Mouse (Mus musculus): ENCODE measurements around the gene Cldn3.

Gene Cldn3

DNA sequence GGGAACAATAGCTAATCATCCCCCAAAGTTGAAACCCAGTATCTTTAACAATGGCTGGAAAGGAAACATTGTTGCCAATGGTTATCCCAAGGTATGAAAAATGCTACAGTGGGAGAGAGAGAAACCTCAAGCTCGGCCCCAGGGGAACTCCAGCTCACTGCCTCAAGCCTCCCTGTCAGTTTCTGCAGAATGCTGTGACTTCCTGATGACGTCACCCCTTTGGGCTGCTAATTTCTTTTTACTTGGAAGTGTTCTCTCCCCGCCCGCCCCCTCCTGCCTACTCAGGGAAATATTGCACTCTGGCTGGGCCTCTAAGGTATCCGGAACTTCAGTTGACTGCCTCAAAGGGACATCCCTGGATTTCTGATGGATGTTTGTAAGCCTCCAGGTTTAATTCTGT lies 22.5 kb upstream of the Cldn3 start:
- in situ Hi-C loops (cut with MboI; ENCODE audit: low pct_unique_long_range_greater_than_20kb in 1 of 2, low sequenced_read_pairs in 2 of 2, unreplicated experiment in 1 of 2) = loop anchor here in 1 of 2 experiments (10.0 kb wide), 1 partner anchor 49 kb away; the partner anchor contains the start of gene Cldn13

DNA sequence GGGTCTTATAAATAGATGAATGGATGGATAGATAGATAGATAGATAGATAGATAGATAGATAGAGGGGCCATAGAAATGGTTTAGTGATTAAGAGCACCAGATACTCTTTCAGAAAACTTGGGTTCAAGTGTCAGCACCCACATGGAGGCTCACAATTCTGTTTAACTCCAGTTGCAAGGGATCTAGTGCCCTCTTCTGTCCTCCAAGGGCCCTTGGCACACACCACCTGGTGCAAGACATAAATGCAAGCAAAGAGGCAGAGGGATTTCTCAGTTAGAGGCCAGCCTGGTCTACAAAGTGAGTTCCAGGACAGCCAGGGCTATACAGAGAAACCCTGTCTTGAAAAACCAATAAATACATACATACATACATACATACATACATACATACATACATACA lies 21.4 kb upstream of the Cldn3 start:
- in situ Hi-C loops (cut with MboI; ENCODE audit: low pct_unique_long_range_greater_than_20kb in 1 of 2, low sequenced_read_pairs in 2 of 2, unreplicated experiment in 1 of 2) = loop anchor here (5.0 to 10.0 kb wide), 3 partner anchors 32 to 50 kb away; partner anchors contain the start of genes Cldn13 (in 2 of the 2) and Mettl27 (in 1 of the 2)

DNA sequence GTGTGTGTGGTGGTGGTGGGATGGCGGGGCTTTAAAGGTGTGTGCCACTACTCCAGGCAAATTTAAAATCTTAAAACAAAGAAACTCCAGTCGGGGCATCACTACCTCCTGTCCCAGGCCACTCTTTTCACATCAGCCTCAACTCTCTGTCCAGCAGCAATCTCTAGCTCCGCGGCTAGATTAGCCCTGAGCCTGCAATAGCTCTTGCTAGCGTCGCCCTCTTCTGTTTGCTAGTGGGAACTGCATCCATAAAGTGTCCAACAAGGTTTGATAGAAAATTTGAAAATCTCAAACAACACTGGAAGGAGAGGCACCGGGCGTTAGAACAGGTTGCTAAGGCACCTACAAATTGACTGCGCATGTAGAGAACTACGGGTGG lies 20.6 kb upstream of the Cldn3 start:
- in situ Hi-C loops (cut with MboI; ENCODE audit: low pct_unique_long_range_greater_than_20kb in 1 of 2, low sequenced_read_pairs in 2 of 2, unreplicated experiment in 1 of 2) = loop anchor here (5.0 to 10.0 kb wide), 3 partner anchors 33 to 51 kb away; partner anchors contain the start of genes Cldn13 (in 2 of the 2) and Mettl27 (in 1 of the 2)

GRCm38 (mm10) chr5:134965852-134966821 lies 19.9 kb upstream of the Cldn3 start:
- in situ Hi-C loops (cut with MboI; ENCODE audit: low pct_unique_long_range_greater_than_20kb in 1 of 2, low sequenced_read_pairs in 2 of 2, unreplicated experiment in 1 of 2) = loop anchor here (5.0 to 10.0 kb wide), 3 partner anchors 34 to 51 kb away; partner anchors contain the start of genes Cldn13 (in 2 of the 2) and Mettl27 (in 1 of the 2)

DNA sequence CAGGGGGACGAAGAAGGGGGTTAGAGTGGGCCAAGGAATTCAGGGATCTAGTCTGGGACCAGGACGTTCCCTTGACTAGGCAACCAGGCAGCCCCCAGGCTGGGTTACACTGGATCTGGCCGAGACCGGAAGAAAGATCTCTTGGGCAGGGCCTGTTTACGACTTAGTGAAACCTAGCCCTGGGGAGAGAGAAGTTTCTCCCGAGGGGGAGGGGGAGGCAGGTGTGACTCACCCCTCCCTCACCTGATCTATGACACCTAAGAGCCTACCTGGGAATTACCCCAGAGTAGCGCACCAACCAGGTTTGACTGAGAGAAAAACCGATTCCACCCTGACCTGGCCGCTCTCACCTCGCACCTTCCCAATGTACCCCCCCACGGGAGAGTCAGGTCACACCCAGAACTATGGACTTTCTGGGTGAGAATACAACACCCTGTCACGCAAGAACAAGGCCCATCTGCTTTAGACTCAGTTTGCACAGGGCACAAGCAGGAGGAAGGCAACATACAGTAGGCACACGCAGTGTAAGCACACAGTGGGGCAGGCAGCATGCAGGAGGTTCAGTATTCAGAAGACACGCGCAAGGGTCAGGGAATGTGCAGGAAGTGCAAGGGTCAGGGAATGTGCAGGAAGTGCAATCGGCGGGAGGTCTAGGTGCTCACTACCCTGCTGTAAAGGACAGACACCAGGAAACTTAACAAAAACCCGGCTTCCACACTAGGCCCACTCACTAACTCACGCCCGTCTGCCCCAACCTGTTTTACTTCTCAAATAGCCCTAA lies 18.7 kb upstream of the Cldn3 start:
- in situ Hi-C loops (cut with MboI; ENCODE audit: low pct_unique_long_range_greater_than_20kb in 1 of 2, low sequenced_read_pairs in 2 of 2, unreplicated experiment in 1 of 2) = loop anchor here (5.0 to 10.0 kb wide), 3 partner anchors 35 to 53 kb away; partner anchors contain the start of genes Cldn13 (in 2 of the 2) and Mettl27 (in 1 of the 2)

- in situ Hi-C loops (cut with MboI; ENCODE audit: low pct_unique_long_range_greater_than_20kb in 1 of 2, low sequenced_read_pairs in 2 of 2, unreplicated experiment in 1 of 2) = no loop called here
These were observed 15.3 kb upstream of the Cldn3 start for GRCm38 (mm10) chr5:134970671-134971070.

DNA sequence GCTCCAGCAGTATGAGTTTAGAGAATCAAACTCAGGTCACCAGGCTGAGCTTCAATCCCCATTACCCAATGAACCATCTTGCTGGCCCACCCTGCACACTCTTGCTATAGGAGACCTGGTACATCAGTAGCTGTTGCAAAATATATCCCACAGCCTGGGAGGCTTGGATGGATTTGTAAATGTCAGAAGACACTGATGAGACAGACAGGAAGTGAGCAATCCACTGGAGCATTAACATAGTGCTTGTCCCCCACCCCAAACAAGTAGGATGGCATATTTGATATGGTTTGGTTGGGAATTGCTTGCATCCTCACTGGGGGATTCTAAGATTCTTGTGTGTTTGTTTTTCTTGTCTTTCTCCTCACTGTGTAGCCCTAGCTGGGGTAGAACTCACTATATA lies 12.9 kb upstream of the Cldn3 start:
- in situ Hi-C loops (cut with MboI; ENCODE audit: low pct_unique_long_range_greater_than_20kb in 1 of 2, low sequenced_read_pairs in 2 of 2, unreplicated experiment in 1 of 2) = no loop called here

- in situ Hi-C loops (cut with MboI; ENCODE audit: low pct_unique_long_range_greater_than_20kb in 1 of 2, low sequenced_read_pairs in 2 of 2, unreplicated experiment in 1 of 2) = no loop called here
These were observed 12.5 kb upstream of the Cldn3 start for GRCm38 (mm10) chr5:134973526-134973925.

DNA sequence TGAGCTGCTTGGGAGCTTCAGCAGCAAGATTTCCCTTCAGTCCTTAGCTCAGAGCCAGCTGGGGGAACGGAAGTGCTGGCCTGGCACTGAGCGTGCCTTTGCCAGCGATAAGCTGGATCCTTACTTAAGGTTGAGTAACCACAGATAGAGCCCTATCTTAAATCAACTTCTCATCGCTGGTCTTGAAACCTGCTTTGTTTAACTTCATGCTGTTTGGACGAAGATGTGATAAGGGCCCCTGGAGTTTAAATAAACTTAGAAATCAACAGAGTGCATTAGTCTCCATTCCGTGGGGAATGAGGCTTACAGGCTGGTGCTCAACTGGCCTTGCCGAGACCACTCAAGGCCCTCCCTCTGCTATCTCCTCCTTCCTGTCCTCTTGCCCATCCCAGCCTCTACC lies 11.7 kb upstream of the Cldn3 start:
- in situ Hi-C loops (cut with MboI; ENCODE audit: low pct_unique_long_range_greater_than_20kb in 1 of 2, low sequenced_read_pairs in 2 of 2, unreplicated experiment in 1 of 2) = no loop called here

GRCm38 (mm10) chr5:134974921-134975320 lies 11.1 kb upstream of the Cldn3 start:
- in situ Hi-C loops (cut with MboI; ENCODE audit: low pct_unique_long_range_greater_than_20kb in 1 of 2, low sequenced_read_pairs in 2 of 2, unreplicated experiment in 1 of 2) = no loop called here

DNA sequence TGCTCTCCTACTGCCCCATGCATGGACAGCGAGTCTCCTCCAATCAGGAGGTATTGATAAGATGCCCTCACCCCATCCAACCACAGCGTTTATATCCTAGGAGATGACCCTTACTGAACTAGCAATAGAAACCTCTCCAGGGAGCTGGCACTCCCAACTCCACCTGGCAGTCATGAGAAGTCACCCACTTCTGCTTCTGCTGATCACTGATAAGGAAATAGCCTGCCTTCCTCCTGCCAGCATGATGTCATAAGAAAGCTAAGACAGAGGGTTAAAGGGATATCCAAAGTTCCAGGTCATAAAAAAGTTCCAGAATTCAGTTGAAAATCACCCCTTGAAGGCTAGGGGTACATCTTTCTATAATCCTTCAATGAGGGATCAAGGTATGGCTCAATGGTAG lies 9.8 kb upstream of the Cldn3 start:
- in situ Hi-C loops (cut with MboI; ENCODE audit: low pct_unique_long_range_greater_than_20kb in 1 of 2, low sequenced_read_pairs in 2 of 2, unreplicated experiment in 1 of 2) = no loop called here

DNA sequence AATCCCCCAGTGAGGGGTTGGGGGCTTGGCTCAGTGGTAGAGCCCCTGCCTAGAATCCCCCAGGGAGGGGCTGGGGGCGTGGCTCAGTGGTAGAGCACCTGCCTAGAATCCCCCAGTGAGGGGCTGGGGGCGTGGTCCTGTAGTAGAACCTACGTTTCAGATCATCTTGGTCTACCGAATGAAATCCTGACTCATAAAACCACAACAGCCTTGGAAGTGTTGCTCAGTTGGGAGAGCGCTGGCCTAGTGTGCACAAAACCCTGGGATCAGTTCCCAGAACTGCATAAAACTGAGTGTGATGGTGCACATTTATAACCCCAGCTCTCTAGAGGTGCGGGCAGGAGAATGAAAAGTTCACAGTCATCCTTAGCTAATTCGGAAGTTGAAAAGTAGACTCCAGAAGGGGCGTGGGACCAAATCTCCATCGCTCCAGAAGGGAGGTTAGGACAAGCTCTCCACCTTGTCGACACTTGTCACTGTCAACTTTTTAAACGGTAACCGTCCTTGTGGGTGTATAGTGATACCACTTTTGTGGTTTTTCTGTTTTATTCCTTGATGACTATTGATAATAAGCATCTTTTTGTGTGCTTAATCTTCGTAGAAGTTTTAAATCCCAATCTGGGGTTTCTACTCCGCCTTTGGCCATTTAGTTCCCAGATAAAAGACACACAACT lies 9.3 kb upstream of the Cldn3 start:
- in situ Hi-C loops (cut with MboI; ENCODE audit: low pct_unique_long_range_greater_than_20kb in 1 of 2, low sequenced_read_pairs in 2 of 2, unreplicated experiment in 1 of 2) = no loop called here

- in situ Hi-C loops (cut with MboI; ENCODE audit: low pct_unique_long_range_greater_than_20kb in 1 of 2, low sequenced_read_pairs in 2 of 2, unreplicated experiment in 1 of 2) = no loop called here
These were observed 8.2 kb upstream of the Cldn3 start for GRCm38 (mm10) chr5:134977837-134978236.

DNA sequence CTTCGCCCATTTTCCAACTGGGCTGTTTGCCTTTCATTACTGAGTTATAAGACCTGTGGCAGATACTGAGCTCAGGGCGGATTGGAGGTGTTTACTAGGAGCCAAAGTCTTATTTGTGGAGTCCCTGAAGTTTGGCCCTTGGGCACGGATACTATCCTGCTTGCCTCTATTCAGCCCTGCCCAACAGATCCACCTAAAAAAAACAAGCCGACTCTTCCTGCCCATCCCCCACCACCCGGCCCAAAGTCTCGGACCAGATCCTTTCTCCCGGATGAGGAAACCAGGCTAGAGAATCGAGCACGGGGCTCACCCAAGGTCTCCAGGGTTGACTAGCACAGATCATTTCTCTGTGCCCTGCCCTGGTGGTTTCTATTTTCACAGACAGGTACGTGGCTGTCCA lies 4.9 kb upstream of the Cldn3 start:
- in situ Hi-C loops (cut with MboI; ENCODE audit: low pct_unique_long_range_greater_than_20kb in 1 of 2, low sequenced_read_pairs in 2 of 2, unreplicated experiment in 1 of 2) = no loop called here

DNA sequence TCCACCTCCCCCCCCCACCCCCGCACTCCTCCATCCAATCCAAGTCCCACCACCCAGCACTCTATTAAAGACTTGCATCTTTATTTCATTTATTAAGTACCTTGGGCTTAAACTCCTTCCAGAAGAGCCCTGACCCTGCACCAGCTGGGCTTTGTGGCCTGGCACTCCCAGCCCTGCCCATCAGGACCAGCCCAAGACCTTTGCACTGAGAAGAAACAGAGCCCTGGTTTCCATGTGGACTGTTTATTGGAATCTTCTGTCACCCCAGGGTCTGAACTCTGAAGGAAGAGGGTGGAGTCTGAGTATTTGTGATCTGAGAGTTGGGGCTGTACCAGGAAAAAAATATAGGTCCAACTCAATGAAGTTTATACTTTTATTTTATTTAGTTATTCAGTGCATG lies 2.9 kb upstream of the Cldn3 start:
- in situ Hi-C loops (cut with MboI; ENCODE audit: low pct_unique_long_range_greater_than_20kb in 1 of 2, low sequenced_read_pairs in 2 of 2, unreplicated experiment in 1 of 2) = no loop called here

- in situ Hi-C loops (cut with MboI; ENCODE audit: low pct_unique_long_range_greater_than_20kb in 1 of 2, low sequenced_read_pairs in 2 of 2, unreplicated experiment in 1 of 2) = no loop called here
These were observed 2.2 kb upstream of the Cldn3 start for GRCm38 (mm10) chr5:134983771-134984170.

- in situ Hi-C loops (cut with MboI; ENCODE audit: low pct_unique_long_range_greater_than_20kb in 1 of 2, low sequenced_read_pairs in 2 of 2, unreplicated experiment in 1 of 2) = no loop called here
These were observed 569 bp downstream of the Cldn3 start for GRCm38 (mm10) chr5:134986298-134987268.
